Mouse (Mus musculus): ENCODE results near the gene Entpd4b. TPM values are rescaled to one million over a fixed set of nuclear protein-coding genes. Genes with fewer than 3 reads are reported as not detected.

Gene Entpd4b
- 56.5 TPM for polyA plus RNA-seq (2014; fragmentation: Illumina TruSeq; extraction: RNeasy Lipid Tissue Mini Kit (QIAGEN cat#74804); ENCODE audit: low read depth, low replicate concordance)

GRCm38 (mm10) chr14:69555110-69555831 lies at the start of gene Entpd4b:
Gene Entpd4b (plus strand): TSS chr14:69555424.

GRCm38 (mm10) chr14:69512449-69512848 lies 42.8 kb upstream of the Entpd4b start, which contains the start of gene Gm27179:
Gene Gm27179 (minus strand): TSS chr14:69512549.

Other genes starting within 250 kb of the Entpd4b start
- 1.8 TPM for gene Gm16867, start 52.1 kb upstream of the Entpd4b start, polyA plus RNA-seq (2014; fragmentation: Illumina TruSeq; extraction: RNeasy Lipid Tissue Mini Kit (QIAGEN cat#74804); ENCODE audit: low read depth, low replicate concordance)
- not detected for gene Gm27179, start 42.9 kb upstream of the Entpd4b start, polyA plus RNA-seq (2014; fragmentation: Illumina TruSeq; extraction: RNeasy Lipid Tissue Mini Kit (QIAGEN cat#74804); ENCODE audit: low read depth, low replicate concordance)